Mouse (Mus musculus) testis, adult 2 months (tissue): Measurements from ENCODE around the gene Dck.

Experiments
- CTCF ChIP-seq: fragments of 200-500 bp; IDR thresholded peaks from 2 replicates; pipeline ENCODE4 v1.5.1; 2012; ENCODE audit warnings: low read depth, mild to moderate bottlenecking, inconsistent platforms, low read length, moderate library complexity; ENCODE audit not compliant: control insufficient read depth, insufficient read depth, insufficient replicate concordance
- POLR2A ChIP-seq: fragments of 200-500 bp; IDR thresholded peaks from 2 replicates; pipeline ENCODE4 v1.6.1; 2012; ENCODE audit warnings: low read depth, mild to moderate bottlenecking, inconsistent platforms, low read length, moderate library complexity; ENCODE audit not compliant: control insufficient read depth

- TF ChIP-seq CTCF (no peak), POLR2A (no peak)
Measured at GRCm38 (mm10) chr5:88821542-88821941, 56.7 kb downstream of the Dck start.
